Mouse (Mus musculus) limb, embryonic 14.5 days (tissue): ENCODE measurements at regions not wholly inside any gene's neighbourhood (a gene's known extent, or its start where the extent isn't known, plus 50 kb on each side); places are given as distances from the start of the nearest gene placed in this dataset.
A peak's percentile ranks its signal among the peaks of the same experiment; 100 is the strongest.

Experiments
- ATAC-seq: fragments of 200-750 bp; cut with Nextera tagmentation; 2 replicates; pipeline ENCODE4 v1.8.0; 2017; ENCODE audit warnings: low read depth, moderate number of reproducible peaks, moderate TSS enrichment; ENCODE audit not compliant: low FRiP score
- DNase-seq: peaks from one replicate; pipeline ENCODE4 v3.0.0-alpha.2; 2015; ENCODE audit warnings: low spot score
- H3K27ac ChIP-seq: fragments of 300-500 bp; sonication (generic); replicated peaks from 2 replicates; pipeline ENCODE4 v1.5.1; 2014; ENCODE audit warnings: low read depth, mild to moderate bottlenecking, low read length, moderate library complexity, mixed read lengths
- H3K27me3 ChIP-seq: fragments of 300-500 bp; sonication (generic); 2 replicates; pipeline ENCODE4 v1.6.1; 2014; ENCODE audit warnings: low read length, mixed read lengths; ENCODE audit not compliant: control insufficient read depth, insufficient read depth
- H3K36me3 ChIP-seq: fragments of 300-500 bp; sonication (generic); 2 replicates; pipeline ENCODE4 v1.6.1; 2014; ENCODE audit warnings: mild to moderate bottlenecking, low read length, moderate library complexity, mixed read lengths; ENCODE audit not compliant: control insufficient read depth, insufficient read depth
- H3K4me1 ChIP-seq: fragments of 300-500 bp; sonication (generic); 2 replicates; pipeline ENCODE4 v1.6.1; 2014; ENCODE audit warnings: antibody characterized with exemption, low read length, mixed read lengths; ENCODE audit not compliant: control insufficient read depth, insufficient read depth
- H3K4me2 ChIP-seq: fragments of 300-500 bp; sonication (generic); replicated peaks from 2 replicates; pipeline ENCODE4 v1.6.1; 2014; ENCODE audit warnings: low read depth, mild to moderate bottlenecking, low read length, moderate library complexity; ENCODE audit not compliant: severe bottlenecking
- H3K4me3 ChIP-seq: fragments of 300-500 bp; sonication (generic); replicated peaks from 2 replicates; pipeline ENCODE4 v1.5.1; 2014; ENCODE audit warnings: low read length
- H3K9ac ChIP-seq: fragments of 300-500 bp; sonication (generic); 2 replicates; pipeline ENCODE4 v1.6.1; 2014; ENCODE audit warnings: mild to moderate bottlenecking, low read depth, low read length, moderate library complexity; ENCODE audit not compliant: severe bottlenecking
- H3K9me3 ChIP-seq: fragments of 300-500 bp; sonication (generic); 2 replicates; pipeline ENCODE4 v1.6.1; 2016; ENCODE audit warnings: low read length; ENCODE audit not compliant: control insufficient read depth
- POLR2A ChIP-seq: fragments of 200-500 bp; IDR thresholded peaks from 2 replicates; pipeline ENCODE4 v1.8.0; 2012; ENCODE audit warnings: inconsistent platforms, mild to moderate bottlenecking, moderate library complexity, borderline replicate concordance; ENCODE audit not compliant: insufficient read depth, insufficient read length; ENCODE audit errors: extremely low read depth
- WGBS: fragments of 180-500 bp; shearing (Covaris S2); extraction: QIAGEN DNeasy Blood & Tissue Kit; methylation state at CpG from one replicate; pipeline ENCODE4 v1.1.7; 2014; 5-methylcytosine and 5-hydroxymethylcytosine counted together

DNA sequence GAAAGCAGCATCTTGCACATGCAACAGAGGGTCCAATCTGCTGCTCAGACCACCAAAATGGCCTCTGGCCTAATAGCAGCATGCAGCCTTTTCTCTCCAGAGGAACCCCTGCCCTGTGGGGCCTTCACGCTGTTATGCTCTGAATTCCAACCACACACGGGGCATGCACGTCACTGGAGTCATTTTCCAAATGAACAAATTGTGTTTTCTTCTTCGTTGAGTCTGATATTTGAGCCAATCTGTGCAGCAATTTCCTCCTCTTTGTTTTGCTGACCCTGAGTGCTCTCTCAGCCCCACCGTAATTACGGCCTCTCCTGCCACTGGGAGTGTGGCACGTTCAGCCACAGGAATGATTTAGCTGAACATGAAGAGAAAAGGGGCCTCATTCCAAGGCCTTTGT is 174.3 kb upstream of the Klhl29 start:
- WGBS: 28% methylated on average over 7 of the region's 7 CpGs
- peaks cover 6% of the 10 kb centered on the region for H3K4me1 ChIP-seq
- no peak overlapping the region for H3K4me2 ChIP-seq
- no peaks in the 10 kb centered on the region for H3K36me3 ChIP-seq
- H3K9ac ChIP-seq: no peak overlapping the region
- no peak overlapping the region for H3K27ac ChIP-seq
- H3K9me3 ChIP-seq: no peaks in the 10 kb centered on the region
- no peak for TF ChIP-seq POLR2A
- ATAC-seq (no peak), DNase-seq (no peak)
- H3K4me3 ChIP-seq: no peak overlapping the region
- H3K27me3 ChIP-seq: no peaks in the 10 kb centered on the region

DNA sequence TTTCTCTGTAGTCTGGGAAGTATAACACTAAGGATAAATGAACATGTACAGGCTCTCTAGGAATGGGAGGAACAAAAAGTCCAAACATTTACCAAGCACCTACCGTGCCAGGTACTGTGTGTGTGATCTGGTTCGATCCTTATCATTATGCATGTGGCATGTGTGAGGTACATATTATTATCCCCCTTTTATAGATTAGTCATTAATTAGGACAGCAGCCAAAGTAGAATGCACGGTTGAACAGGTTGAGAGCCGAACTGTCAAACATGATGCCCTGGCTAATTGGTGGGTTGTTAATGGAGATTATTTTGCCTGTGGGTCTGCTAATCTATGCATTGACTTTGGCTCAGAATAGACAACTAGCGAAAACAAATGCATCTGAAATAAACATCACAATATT is 172.2 kb upstream of the Klhl29 start:
- H3K9me3 ChIP-seq: no peaks in the 10 kb centered on the region
- peaks cover 5% of the 10 kb centered on the region for H3K4me1 ChIP-seq
- TF ChIP-seq POLR2A: no peak
- no peak for ATAC-seq
- no peaks in the 10 kb centered on the region for H3K36me3 ChIP-seq
- H3K9ac ChIP-seq: no peak overlapping the region
- 75% methylated on average over 5 of the region's 5 CpGs for WGBS
- no peak overlapping the region for H3K4me3 ChIP-seq
- no peak overlapping the region for H3K27ac ChIP-seq
- H3K4me2 ChIP-seq: no peak overlapping the region
- DNase-seq: no peak
- H3K27me3 ChIP-seq: no peaks in the 10 kb centered on the region

DNA sequence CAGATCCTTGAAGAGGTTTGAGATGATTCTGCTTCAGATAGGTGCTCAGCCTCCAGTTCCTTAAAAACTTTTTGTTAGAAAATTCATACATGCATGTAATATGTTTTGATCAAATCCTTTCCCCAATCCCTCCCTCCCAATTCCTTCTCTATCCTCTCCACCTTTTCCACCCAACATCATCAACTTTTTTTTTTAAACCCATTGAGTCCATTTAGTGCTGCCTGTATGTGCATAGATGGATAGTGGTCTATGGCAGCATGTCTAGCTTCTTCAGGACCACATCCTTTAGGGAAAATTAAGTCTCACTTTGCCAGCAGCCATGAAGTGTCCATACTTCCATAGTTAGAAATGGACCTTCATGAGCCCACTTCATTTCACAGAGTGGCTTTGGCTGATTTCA is 167.2 kb upstream of the Klhl29 start:
- no peaks in the 10 kb centered on the region for H3K27me3 ChIP-seq
- no peak overlapping the region for H3K9ac ChIP-seq
- no peak for ATAC-seq
- H3K4me2 ChIP-seq: no peak overlapping the region
- H3K4me1 ChIP-seq: no peaks in the 10 kb centered on the region
- no peak overlapping the region for H3K4me3 ChIP-seq
- no peaks in the 10 kb centered on the region for H3K9me3 ChIP-seq
- no peak for TF ChIP-seq POLR2A
- no peak for DNase-seq
- no peaks in the 10 kb centered on the region for H3K36me3 ChIP-seq
- H3K27ac ChIP-seq: no peak overlapping the region

DNA sequence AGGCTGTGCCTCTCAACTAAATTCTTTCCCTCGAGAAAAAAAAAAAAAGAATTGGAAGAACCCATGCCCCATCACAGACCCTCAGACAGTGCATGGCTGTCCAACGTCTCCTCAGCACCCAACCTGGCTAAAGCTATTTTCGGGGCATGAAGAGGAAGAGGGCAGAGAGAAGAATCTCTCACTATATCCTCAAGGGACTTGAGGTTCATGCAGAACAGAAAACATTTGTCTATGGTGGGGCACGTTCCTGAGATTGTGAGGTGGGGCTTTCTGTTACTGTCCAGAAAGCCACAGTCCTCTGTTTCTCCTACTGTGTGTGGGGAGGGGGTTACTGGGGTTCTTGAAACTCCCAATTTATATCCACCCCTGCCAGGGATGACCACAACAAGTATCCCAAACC is 120.8 kb upstream of the Klhl29 start:
- no peaks in the 10 kb centered on the region for H3K9me3 ChIP-seq
- TF ChIP-seq POLR2A: no peak
- H3K4me2 ChIP-seq: no peak overlapping the region
- no peak overlapping the region for H3K9ac ChIP-seq
- 74% methylated on average over 4 of the region's 4 CpGs for WGBS
- H3K27me3 ChIP-seq: no peaks in the 10 kb centered on the region
- H3K4me1 ChIP-seq: peaks cover 3% of the 10 kb centered on the region; the same call in 1 of the 2 replicates
- no peak overlapping the region for H3K4me3 ChIP-seq
- H3K36me3 ChIP-seq: no peaks in the 10 kb centered on the region
- no peak overlapping the region for H3K27ac ChIP-seq
- DNase-seq (no peak), ATAC-seq (no peak)

DNA sequence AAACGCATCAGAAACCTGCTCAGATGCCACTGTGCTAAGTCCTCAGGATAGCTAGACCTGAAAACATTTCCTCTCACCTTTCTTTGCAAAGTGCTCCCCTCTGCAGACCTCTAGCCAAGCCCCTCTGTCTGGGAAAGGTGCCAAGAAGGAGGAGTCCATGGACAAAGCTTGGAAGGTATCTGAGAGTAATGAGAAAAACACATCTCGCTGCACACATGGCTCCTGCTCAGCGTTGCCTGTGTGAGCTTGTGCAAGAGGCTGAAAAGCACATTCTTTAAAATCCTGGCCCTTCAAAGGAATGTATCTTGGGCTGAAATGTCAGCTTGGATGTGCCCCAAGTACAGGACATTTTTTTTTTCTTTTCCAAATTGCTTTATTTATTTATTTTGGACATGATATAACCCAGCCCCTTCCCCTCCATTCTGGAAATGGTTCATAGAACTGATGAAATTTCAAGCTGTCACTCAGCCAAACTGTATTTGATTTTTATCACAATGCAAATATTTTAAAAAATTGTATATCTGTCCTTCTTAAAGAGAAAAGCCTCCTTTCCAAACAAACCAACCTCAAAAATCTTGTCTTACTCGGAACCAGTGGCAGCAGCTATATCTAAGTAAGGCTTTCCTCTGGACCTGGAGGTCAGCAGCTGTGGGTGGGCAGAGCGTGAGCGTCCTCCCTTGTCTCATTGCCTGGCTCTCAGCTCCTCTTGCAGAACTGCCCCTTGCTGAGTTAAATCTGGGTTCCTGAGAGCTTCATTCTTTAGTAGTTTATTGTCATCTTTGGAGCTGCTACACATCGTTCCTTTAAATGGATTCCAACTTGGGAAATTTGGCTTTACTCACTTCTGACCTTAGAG is 119.4 kb upstream of the Klhl29 start:
- Histone ChIP-seq H3K9ac (no peak overlapping the region), H3K4me3 (no peak overlapping the region), H3K36me3 (no peaks in the 10 kb centered on the region), H3K4me1 (peaks cover 3% of the 10 kb centered on the region; the same call in 1 of the 2 replicates), H3K27ac (peak overlapping the region; percentile 39; the same call in 1 of the 2 replicates), H3K9me3 (no peaks in the 10 kb centered on the region), H3K4me2 (no peak overlapping the region), H3K27me3 (no peaks in the 10 kb centered on the region)
- no peak for TF ChIP-seq POLR2A
- DNase-seq (peak; percentile 71), ATAC-seq (peak; percentile 91)
- WGBS: 41% methylated on average over 7 of the region's 7 CpGs
